Mouse (Mus musculus) right cerebral cortex, postnatal 25 days (tissue): ENCODE measurements around the gene Mrln.

ENCODE experiments used
- DNase-seq: peaks from one replicate; pipeline ENCODE4 v3.0.0; 2022

Mrln gene

GRCm38 (mm10) chr10:70204505-70205399, at the start of gene Mrln:
TSS of gene Mrln (plus strand) at chr10:70204664.
- DNase-seq: no peak

- DNase-seq: no peak
These were observed 47.9 kb upstream of the Mrln start for GRCm38 (mm10) chr10:70156431-70157165.

- DNase-seq: no peak
These were observed 44.7 kb upstream of the Mrln start for GRCm38 (mm10) chr10:70159651-70160320.

- no peak for DNase-seq
These were observed 43.7 kb upstream of the Mrln start for GRCm38 (mm10) chr10:70160811-70161210.

DNA sequence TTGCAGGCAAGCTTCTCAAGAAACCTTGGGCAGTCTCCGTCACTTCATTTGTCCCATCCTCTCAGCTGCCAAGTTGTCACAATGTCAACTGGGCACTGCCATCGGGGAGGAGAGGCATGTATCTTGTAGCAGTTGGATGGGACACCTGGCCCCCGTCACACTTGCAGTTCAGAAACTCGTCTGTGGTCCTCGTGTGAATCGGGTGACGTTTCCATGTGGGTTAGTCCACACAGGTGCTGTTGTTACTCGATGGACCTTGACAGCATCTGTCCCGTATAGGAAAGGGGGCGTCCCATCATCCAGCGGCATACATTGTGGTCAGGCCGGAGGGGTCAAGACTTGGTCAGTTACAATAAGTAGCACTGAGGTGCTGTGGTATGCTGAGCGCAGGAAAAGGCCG, 43.0 kb upstream of the Mrln start:
- no peak for DNase-seq

GRCm38 (mm10) chr10:70163681-70164080, 40.8 kb upstream of the Mrln start:
- DNase-seq: no peak

DNA sequence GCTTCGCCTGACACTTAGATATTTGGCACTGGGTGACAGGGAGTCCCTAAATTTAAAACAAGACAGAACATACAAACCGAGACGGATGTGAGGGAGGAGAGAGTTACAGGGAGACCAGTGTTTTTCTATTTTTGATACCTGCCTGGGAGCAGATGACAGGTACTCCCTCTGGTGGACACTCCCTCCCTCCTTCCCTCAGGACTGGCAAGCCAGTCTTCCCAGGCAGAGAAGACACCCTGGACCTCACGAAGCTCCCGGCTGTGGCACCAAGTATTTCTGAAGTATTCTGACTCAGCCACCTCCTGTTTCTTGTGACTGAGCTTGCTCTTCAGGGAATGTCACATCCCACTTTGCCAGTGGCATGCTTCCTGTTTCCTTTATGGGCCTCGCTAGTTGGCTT, 38.6 kb upstream of the Mrln start:
- DNase-seq: peak; percentile 45

- DNase-seq: no peak
These were observed 38.0 kb upstream of the Mrln start for GRCm38 (mm10) chr10:70166427-70166826.

DNA sequence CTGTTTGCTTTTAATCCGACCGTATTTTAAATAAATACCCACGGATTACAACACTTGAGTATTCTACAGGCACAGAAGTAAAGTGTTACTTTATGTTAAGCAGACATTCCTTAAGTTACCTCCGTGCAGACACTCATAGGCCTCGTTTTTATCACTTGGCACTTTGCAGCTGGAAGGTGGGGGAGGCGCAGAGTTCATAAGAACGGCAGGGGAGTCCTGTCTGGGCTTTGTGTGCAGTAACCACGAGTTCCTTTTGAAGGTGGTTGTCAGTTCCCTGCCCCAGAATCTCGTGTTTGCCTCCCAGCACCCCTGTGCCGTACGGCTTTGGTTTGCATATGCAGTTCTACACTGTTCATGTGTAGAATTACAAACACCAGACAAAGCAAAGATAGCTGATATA, 36.8 kb upstream of the Mrln start:
- DNase-seq: no peak

GRCm38 (mm10) chr10:70168396-70168795, 36.1 kb upstream of the Mrln start:
- peak; percentile 39 for DNase-seq

GRCm38 (mm10) chr10:70169044-70169443, 35.4 kb upstream of the Mrln start:
- DNase-seq: peak; percentile 55

DNA sequence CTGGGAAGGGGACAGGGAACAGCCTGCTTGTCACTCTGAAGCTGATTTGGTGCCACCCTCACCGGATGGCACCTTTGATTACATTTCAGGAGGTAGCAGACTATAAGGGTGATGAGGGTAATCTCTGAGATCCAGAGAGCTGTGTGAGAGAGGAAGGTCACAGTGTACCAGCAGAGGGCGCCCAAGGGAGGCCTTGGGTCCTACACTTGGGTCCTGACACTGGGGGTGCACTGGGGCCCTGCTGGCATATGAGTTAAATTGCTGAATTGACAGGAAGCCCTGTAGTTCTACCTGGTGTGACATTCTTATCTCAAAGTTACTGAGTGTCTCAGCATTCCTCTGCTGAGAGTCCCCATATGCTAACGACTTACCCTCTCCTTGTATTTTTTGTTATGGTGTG, 31.1 kb upstream of the Mrln start:
- no peak for DNase-seq

GRCm38 (mm10) chr10:70174494-70175190, 29.8 kb upstream of the Mrln start:
- no peak for DNase-seq

DNA sequence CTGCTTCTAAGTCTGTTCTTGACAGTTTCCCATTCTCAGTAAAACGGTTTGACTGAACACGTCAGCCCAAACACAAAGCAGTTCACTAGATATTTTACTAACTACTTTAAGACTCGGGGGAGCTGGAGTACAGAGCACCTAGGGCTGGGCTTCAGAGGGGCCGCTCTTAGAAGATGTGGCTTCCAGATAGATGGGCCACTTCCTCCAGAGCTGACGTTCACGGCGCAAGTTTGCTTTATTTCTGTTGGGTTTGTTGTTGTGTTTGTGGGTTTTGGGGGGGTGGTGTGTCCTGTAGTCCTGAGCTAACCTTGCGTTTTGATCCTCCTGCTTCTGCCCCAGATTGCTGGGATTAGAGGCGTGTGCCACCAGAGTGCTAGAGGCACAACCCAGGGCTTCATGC, 23.7 kb upstream of the Mrln start:
- no peak for DNase-seq

DNA sequence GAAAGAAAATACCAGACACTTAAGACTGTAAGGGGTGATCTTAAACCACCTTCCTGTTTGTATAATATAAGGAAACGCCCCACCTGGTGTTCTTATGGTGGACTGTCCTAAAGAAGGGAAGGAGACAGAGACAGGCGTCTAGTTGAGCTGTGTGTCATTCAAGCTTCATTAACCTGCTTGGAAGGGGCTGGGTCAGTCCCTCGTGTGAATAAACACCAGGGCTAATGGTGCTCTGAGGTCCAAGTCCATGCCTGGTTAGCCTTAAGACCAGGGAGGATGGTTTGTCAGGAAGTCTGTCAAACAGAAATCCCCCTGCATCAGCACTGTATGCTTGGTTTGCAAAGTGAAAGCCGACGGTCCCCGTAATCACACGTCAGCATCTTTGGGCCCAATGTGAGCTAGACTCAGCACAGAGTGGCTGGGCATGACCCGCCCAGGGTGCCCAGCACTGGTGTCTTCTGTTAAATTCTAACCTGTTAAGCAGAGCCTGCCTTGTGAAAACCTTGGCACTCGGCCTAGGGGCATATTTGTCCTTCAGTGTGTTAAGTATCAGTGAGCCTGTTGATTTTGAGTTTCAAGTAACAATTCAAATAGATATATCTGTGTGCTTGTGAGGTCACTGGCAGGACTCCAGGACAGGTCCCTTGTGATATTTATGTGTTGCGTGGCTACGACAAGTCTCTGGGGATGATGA, 23.0 kb upstream of the Mrln start:
- no peak for DNase-seq

DNA sequence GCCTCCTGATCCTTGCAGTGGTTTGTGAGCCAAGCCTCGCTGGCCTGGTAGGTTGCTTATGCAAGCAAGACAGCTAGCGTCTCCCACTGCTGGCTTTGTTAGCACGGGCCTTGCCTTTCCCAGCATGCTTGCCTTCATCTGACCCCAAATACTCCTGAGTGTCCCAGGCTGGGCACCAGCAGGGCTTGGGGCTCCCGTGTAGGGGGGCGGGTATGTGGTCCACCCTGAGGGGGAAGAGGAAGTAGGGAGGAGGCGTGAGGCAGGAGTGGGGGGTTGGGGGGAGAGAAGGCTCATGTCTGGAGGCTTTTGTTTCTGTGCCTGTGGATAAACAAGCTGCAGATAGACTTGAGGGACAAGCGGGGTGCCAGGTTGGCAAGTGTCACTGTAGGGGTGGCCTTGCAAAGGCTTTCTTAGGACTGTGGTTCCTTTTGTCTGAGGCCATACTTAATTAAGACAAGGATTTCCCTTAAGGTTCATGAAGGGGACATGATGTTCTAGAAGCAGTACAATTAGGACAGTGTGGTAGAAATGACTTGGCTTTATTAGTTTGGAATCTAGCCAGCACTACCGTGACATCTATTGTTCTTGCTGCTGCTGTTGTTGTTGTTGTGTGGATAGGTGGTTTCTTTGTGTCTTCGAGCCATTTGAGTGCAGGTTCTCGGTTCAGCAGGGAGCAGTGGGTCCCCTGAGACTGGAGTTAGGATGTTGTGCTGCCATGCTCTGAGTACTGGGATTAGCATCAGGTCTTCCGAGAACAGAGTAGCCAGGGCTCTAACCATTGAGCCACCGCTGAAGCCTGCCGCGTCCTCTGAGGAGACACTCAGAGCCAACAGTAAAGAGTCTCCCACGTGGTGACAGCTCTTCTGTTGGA, 21.0 kb upstream of the Mrln start:
- DNase-seq: no peak

DNA sequence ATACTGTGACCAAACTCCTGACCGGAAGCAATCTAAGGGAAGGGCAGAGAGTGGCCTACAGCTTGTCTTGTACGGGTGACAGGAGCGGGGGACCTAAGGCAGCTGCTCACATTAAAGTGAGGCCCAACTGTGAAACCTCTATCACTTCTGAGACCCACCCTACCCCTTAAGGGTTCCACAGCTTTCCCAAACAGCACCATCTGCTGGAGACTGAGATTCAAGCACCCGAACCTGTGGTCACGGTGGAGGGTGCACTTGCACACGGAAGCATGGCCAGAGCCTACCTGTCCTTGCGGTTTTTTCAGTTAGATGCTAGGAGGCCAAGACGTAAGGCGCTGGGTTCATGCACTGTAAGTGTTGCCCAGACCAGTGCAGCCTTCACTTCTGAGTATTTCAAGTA, 18.3 kb upstream of the Mrln start:
- DNase-seq: no peak

- DNase-seq: no peak
These were observed 17.9 kb upstream of the Mrln start for GRCm38 (mm10) chr10:70186586-70186985.

- DNase-seq: no peak
These were observed 14.6 kb upstream of the Mrln start for GRCm38 (mm10) chr10:70189864-70190263.

GRCm38 (mm10) chr10:70194283-70194682, 10.2 kb upstream of the Mrln start:
- DNase-seq: no peak

DNA sequence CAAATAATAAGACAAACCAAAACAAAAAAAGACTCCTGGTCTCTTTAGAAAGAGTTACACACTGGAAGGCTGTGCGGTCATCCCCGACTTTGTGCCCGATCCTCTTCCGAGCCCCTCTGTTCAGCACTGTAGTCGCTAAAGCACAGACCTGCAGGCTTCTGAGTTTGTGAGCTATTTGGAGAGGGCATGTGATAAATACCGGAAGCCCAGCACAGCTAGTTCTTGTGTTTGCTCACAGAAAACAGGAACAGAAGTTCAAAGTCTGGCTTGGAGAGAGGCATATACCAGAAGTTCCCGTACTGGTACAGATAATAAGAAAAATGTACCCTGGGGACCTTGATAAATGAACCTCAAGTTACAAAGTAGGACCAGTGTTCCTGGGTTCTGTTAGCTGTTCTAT, 9.2 kb upstream of the Mrln start:
- no peak for DNase-seq
